Mouse (Mus musculus) liver, embryonic 13.5 days (tissue): ENCODE measurements around the gene Runx2. TPM values are rescaled to one million over a fixed set of nuclear protein-coding genes. Genes with fewer than 3 reads are reported as not detected.

Experiments
- ATAC-seq: fragments of 200-750 bp; cut with Nextera tagmentation; 2 replicates; pipeline ENCODE4 v1.8.0; 2017; ENCODE audit warnings: low read depth, mild to moderate bottlenecking, moderate number of reproducible peaks, moderate library complexity
- DNase-seq: peaks from one replicate; pipeline ENCODE4 v3.0.0; 2022
- H3K27ac ChIP-seq: fragments of 300-500 bp; sonication (generic); 2 replicates; pipeline ENCODE4 v1.5.1; 2015; ENCODE audit warnings: moderate library complexity, mild to moderate bottlenecking, inconsistent platforms
- H3K27me3 ChIP-seq: fragments of 300-500 bp; sonication (generic); 2 replicates; pipeline ENCODE4 v1.6.1; 2015; ENCODE audit warnings: mild to moderate bottlenecking, inconsistent platforms
- H3K36me3 ChIP-seq: fragments of 300-500 bp; sonication (generic); 2 replicates; pipeline ENCODE4 v1.6.1; 2015; ENCODE audit warnings: mild to moderate bottlenecking, inconsistent platforms
- H3K4me1 ChIP-seq: fragments of 300-500 bp; sonication (generic); replicated peaks from 2 replicates; pipeline ENCODE4 v1.6.1; 2015; ENCODE audit warnings: inconsistent platforms
- H3K4me2 ChIP-seq: fragments of 300-500 bp; sonication (generic); 2 replicates; pipeline ENCODE4 v1.6.1; 2015; ENCODE audit warnings: inconsistent platforms, mild to moderate bottlenecking, moderate library complexity
- H3K4me3 ChIP-seq: fragments of 300-500 bp; sonication (generic); replicated peaks from 2 replicates; pipeline ENCODE4 v1.5.1; 2015; ENCODE audit warnings: mild to moderate bottlenecking, inconsistent platforms
- H3K9ac ChIP-seq: fragments of 300-500 bp; sonication (generic); 2 replicates; pipeline ENCODE4 v1.6.1; 2015; ENCODE audit warnings: mild to moderate bottlenecking, inconsistent platforms
- H3K9me3 ChIP-seq: fragments of 300-500 bp; sonication (generic); replicated peaks from 2 replicates; pipeline ENCODE4 v1.6.1; 2016; ENCODE audit warnings: inconsistent platforms
- WGBS: fragments of 180-500 bp; shearing (Covaris S2); methylation state at CpG from one replicate; pipeline ENCODE4 v1.1.7; 2015; ENCODE audit not compliant: insufficient replicate concordance; 5-methylcytosine and 5-hydroxymethylcytosine counted together
- polyA plus RNA-seq: library from polyadenylated mRNA; unstranded; fragments of >200 nt; fragmentation: Nextera tagmentation; extraction: Ambion mirVana; gene quantifications from 2 replicates; pipeline ENCODE4 v1.2.1, GENCODE M21; 2015

The Runx2 gene
- polyA plus RNA-seq, 1 experiment from 2014 or later = 0.31 TPM

GRCm38 (mm10) chr17:44618175-44618574 is 196.4 kb downstream of the Runx2 start:
- Histone ChIP-seq H3K4me2 (no peak overlapping the region), H3K4me3 (no peak overlapping the region), H3K27ac (no peak overlapping the region), H3K27me3 (no peaks in the 10 kb centered on the region), H3K9ac (no peak overlapping the region), H3K4me1 (no peaks in the 10 kb centered on the region), H3K9me3 (0 out of 2 replicates have a peak, but pooled peaks cover 4% of the 10 kb centered on the region), H3K36me3 (no peaks in the 10 kb centered on the region)
- ATAC-seq = no peak
- 64% methylated on average over 10 of the region's 10 CpGs for WGBS
- DNase-seq = no peak

- H3K4me2 ChIP-seq = no peak overlapping the region
- no peak overlapping the region for H3K9ac ChIP-seq
- no peaks in the 10 kb centered on the region for H3K36me3 ChIP-seq
- WGBS = 65% methylated on average over 2 of the region's 2 CpGs
- H3K4me1 ChIP-seq = no peaks in the 10 kb centered on the region
- no peak for ATAC-seq
- no peak overlapping the region for H3K27ac ChIP-seq
- no peak overlapping the region for H3K4me3 ChIP-seq
- no peaks in the 10 kb centered on the region for H3K27me3 ChIP-seq
- 0 out of 2 replicates have a peak, but pooled peaks cover 4% of the 10 kb centered on the region for H3K9me3 ChIP-seq
- no peak for DNase-seq
Measured at GRCm38 (mm10) chr17:44617741-44618140, 196.9 kb downstream of the Runx2 start.

- 56% methylated on average over 26 of the region's 26 CpGs for WGBS
Measured at GRCm38 (mm10) chr17:44613716-44614715, 200.6 kb downstream of the Runx2 start.

GRCm38 (mm10) chr17:44612641-44613040 is 202.0 kb downstream of the Runx2 start:
- Histone ChIP-seq H3K27ac (no peak overlapping the region), H3K4me2 (no peak overlapping the region), H3K4me3 (no peak overlapping the region), H3K27me3 (no peaks in the 10 kb centered on the region), H3K36me3 (no peaks in the 10 kb centered on the region), H3K4me1 (peaks cover 12% of the 10 kb centered on the region), H3K9me3 (no peaks in the 10 kb centered on the region), H3K9ac (no peak overlapping the region)
- no peak for ATAC-seq
- no peak for DNase-seq
- 52% methylated on average over 8 of the region's 8 CpGs for WGBS

More at GRCm38 (mm10) chr17:44613716-44614715, 200.6 kb downstream of the Runx2 start:
- Histone ChIP-seq H3K36me3 (no peaks in the 10 kb centered on the region), H3K9ac (no peak overlapping the region), H3K4me3 (no peak overlapping the region), H3K4me2 (no peak overlapping the region), H3K27ac (no peak overlapping the region), H3K27me3 (no peaks in the 10 kb centered on the region), H3K4me1 (peaks cover 12% of the 10 kb centered on the region), H3K9me3 (no peaks in the 10 kb centered on the region)
- no peak for DNase-seq
- no peak for ATAC-seq

- Histone ChIP-seq H3K27me3 (no peaks in the 10 kb centered on the region), H3K4me2 (no peak overlapping the region), H3K9ac (no peak overlapping the region), H3K36me3 (no peaks in the 10 kb centered on the region), H3K27ac (no peak overlapping the region), H3K4me3 (no peak overlapping the region), H3K9me3 (no peaks in the 10 kb centered on the region), H3K4me1 (peaks cover 12% of the 10 kb centered on the region)
- WGBS = 64% methylated on average over 3 of the region's 3 CpGs
- no peak for DNase-seq
- no peak for ATAC-seq
Measured at GRCm38 (mm10) chr17:44612002-44612401, 202.6 kb downstream of the Runx2 start.

GRCm38 (mm10) chr17:44611543-44611942 is 203.1 kb downstream of the Runx2 start:
- WGBS = 71% methylated on average over 4 of the region's 4 CpGs

GRCm38 (mm10) chr17:44610828-44611227 is 203.8 kb downstream of the Runx2 start:
- ATAC-seq (no peak), DNase-seq (no peak)
- WGBS = 64% methylated on average over 6 of the region's 6 CpGs
- Histone ChIP-seq H3K27ac (no peak overlapping the region), H3K4me2 (no peak overlapping the region), H3K9ac (no peak overlapping the region), H3K9me3 (no peaks in the 10 kb centered on the region), H3K4me1 (peaks cover 12% of the 10 kb centered on the region), H3K4me3 (no peak overlapping the region), H3K36me3 (no peaks in the 10 kb centered on the region), H3K27me3 (no peaks in the 10 kb centered on the region)

More at GRCm38 (mm10) chr17:44611543-44611942, 203.1 kb downstream of the Runx2 start:
- no peak overlapping the region for H3K27ac ChIP-seq
- H3K4me2 ChIP-seq = no peak overlapping the region
- no peak for DNase-seq
- no peaks in the 10 kb centered on the region for H3K27me3 ChIP-seq
- no peak for ATAC-seq
- H3K36me3 ChIP-seq = no peaks in the 10 kb centered on the region
- no peaks in the 10 kb centered on the region for H3K9me3 ChIP-seq
- no peak overlapping the region for H3K4me3 ChIP-seq
- H3K4me1 ChIP-seq = peaks cover 12% of the 10 kb centered on the region
- H3K9ac ChIP-seq = no peak overlapping the region

GRCm38 (mm10) chr17:44609897-44610641 is 204.5 kb downstream of the Runx2 start:
- Histone ChIP-seq H3K9me3 (no peaks in the 10 kb centered on the region), H3K9ac (no peak overlapping the region), H3K36me3 (no peaks in the 10 kb centered on the region), H3K4me2 (no peak overlapping the region), H3K4me3 (no peak overlapping the region), H3K27ac (no peak overlapping the region), H3K4me1 (peaks cover 12% of the 10 kb centered on the region), H3K27me3 (no peaks in the 10 kb centered on the region)
- no peak for DNase-seq
- 53% methylated on average over 5 of the region's 5 CpGs for WGBS
- no peak for ATAC-seq

GRCm38 (mm10) chr17:44609356-44609755 is 205.2 kb downstream of the Runx2 start:
- H3K9ac ChIP-seq = no peak overlapping the region
- H3K27ac ChIP-seq = no peak overlapping the region
- no peaks in the 10 kb centered on the region for H3K36me3 ChIP-seq
- H3K4me1 ChIP-seq = peaks cover 12% of the 10 kb centered on the region
- ATAC-seq = no peak
- no peaks in the 10 kb centered on the region for H3K9me3 ChIP-seq
- WGBS = 69% methylated on average over 10 of the region's 10 CpGs
- no peak overlapping the region for H3K4me3 ChIP-seq
- DNase-seq = no peak
- H3K27me3 ChIP-seq = no peaks in the 10 kb centered on the region
- H3K4me2 ChIP-seq = no peak overlapping the region

- Histone ChIP-seq H3K36me3 (no peaks in the 10 kb centered on the region), H3K4me1 (peaks cover 12% of the 10 kb centered on the region)
Measured at GRCm38 (mm10) chr17:44608907-44609306, 205.7 kb downstream of the Runx2 start.

GRCm38 (mm10) chr17:44607383-44607782 is 207.2 kb downstream of the Runx2 start:
- Histone ChIP-seq H3K4me1 (peaks cover 12% of the 10 kb centered on the region), H3K36me3 (no peaks in the 10 kb centered on the region), H3K9ac (no peak overlapping the region), H3K9me3 (no peaks in the 10 kb centered on the region), H3K27ac (no peak overlapping the region), H3K27me3 (no peaks in the 10 kb centered on the region), H3K4me2 (no peak overlapping the region), H3K4me3 (no peak overlapping the region)
- ATAC-seq (no peak), DNase-seq (no peak)
- 25% methylated on average over 8 of the region's 8 CpGs for WGBS

More at GRCm38 (mm10) chr17:44608907-44609306, 205.7 kb downstream of the Runx2 start:
- DNase-seq (no peak), ATAC-seq (no peak)
- no peak overlapping the region for H3K4me2 ChIP-seq
- H3K27me3 ChIP-seq = no peaks in the 10 kb centered on the region
- H3K9me3 ChIP-seq = no peaks in the 10 kb centered on the region
- no peak overlapping the region for H3K9ac ChIP-seq
- no peak overlapping the region for H3K27ac ChIP-seq
- WGBS = 26% methylated on average over 4 of the region's 4 CpGs
- no peak overlapping the region for H3K4me3 ChIP-seq
